Mouse (Mus musculus) common myeloid progenitor, adult 5-6 weeks (primary cell): ENCODE data around the gene Disp3. TPM values are rescaled to one million over a fixed set of nuclear protein-coding genes. Genes with fewer than 3 reads are reported as not detected.

Experiments used
- ATAC-seq: replicated peaks from 2 replicates; pipeline ENCODE4 v1.8.0; 2016; ENCODE audit warnings: low read depth, mild to moderate bottlenecking, moderate TSS enrichment, inconsistent platforms; ENCODE audit not compliant: poor library complexity, severe bottlenecking
- total RNA-seq: library from RNA; stranded (forward); fragments of 200-1000, 187-1606 nt; gene quantifications from 2 replicates; pipeline ENCODE4 v1.2.3, GENCODE M21; 2017

Disp3 gene
- not detected in 2 replicates for total RNA-seq

GRCm38 (mm10) chr4:148287476-148288054 lies at the start of gene Disp3:
Gene Disp3, minus strand, starts transcription at chr4:148287965.
- no peak for ATAC-seq

GRCm38 (mm10) chr4:148330269-148330668 lies 42.5 kb upstream of the Disp3 start:
- ATAC-seq, result no peak

GRCm38 (mm10) chr4:148329431-148329830 lies 41.7 kb upstream of the Disp3 start:
- no peak for ATAC-seq

GRCm38 (mm10) chr4:148328237-148328636 lies 40.5 kb upstream of the Disp3 start:
- ATAC-seq, result no peak

GRCm38 (mm10) chr4:148327266-148327997 lies 39.7 kb upstream of the Disp3 start:
- ATAC-seq, result no peak

DNA sequence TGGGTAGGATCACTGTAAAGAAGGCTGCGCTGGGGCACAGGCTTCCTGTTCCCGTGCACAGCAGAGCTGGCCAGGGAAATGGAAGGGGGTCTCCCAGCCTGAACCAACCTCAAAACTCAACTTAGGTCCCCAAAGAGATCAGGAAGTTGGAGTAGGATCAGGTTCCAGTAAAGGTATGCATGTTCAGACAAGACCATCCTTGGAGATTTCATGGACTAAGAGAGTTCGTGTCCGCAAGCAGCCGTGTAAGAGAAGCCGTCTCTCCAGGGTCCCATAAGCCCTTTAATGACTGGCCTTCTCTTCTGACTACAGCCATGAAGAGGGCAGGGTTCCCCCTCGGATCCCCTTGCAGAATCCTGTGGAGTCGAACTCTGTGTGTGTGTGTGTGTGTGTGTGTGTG lies 39.0 kb upstream of the Disp3 start:
- no peak for ATAC-seq

DNA sequence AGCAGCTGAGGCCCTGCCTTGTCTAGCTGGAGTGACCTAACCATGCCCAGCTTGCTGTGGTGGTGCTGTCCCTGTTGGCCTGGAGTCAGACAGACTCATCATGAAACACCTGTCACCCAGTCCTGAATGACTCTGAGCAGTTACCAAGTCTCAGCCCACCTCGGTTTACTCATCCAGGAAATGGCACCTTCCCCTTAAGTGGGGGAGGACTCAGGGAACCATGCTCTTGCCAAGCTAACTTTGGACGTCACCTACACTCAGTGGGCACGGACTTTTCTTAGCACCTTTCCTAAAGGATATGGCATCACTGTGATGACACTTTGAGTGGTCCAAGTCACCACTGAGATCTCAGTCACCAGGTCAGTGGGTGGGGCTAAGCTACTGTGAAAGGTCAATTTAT lies 38.2 kb upstream of the Disp3 start:
- ATAC-seq, result no peak

DNA sequence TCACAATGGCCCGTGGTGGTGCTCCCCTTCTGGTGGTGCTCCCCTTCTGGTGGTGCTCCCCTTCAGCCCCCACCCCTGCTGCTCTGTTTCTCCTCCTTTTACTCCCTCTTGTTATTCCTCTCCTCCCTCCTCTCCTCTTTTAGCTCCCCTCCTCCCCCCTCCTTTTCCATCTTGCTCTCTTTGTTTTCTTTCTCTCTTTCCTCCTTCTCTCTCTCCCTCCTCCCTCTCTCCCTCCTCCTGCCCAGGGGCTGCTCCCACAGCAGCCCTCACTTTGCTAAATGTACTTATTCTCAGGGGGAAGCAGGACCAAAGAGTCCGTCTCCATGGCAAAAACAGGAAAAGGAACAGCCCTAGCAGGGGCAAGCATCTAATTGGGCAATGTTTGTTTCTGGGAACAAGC lies 37.3 kb upstream of the Disp3 start:
- no peak for ATAC-seq

DNA sequence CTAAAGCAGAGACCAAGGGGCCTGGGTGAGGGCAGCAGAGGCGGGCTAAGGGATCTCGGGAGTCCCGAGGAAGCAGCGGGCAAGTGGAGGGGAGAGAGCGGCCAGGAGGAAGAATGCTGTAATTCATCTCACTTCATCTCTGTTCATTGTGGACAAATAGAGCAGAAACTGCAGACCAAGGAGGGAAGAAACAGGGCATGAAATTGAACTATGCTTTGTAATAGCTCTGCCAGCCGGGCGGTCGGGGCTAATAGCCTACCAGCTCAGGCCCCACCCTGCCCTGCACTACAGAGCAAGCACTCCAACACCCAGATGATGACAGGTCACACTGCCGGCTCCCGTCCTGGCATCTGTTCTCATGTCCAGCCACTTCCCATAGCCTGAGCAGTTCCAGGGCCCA lies 34.4 kb upstream of the Disp3 start:
- no peak for ATAC-seq

- ATAC-seq, result no peak
Measured at GRCm38 (mm10) chr4:148319366-148319765, 31.6 kb upstream of the Disp3 start.

DNA sequence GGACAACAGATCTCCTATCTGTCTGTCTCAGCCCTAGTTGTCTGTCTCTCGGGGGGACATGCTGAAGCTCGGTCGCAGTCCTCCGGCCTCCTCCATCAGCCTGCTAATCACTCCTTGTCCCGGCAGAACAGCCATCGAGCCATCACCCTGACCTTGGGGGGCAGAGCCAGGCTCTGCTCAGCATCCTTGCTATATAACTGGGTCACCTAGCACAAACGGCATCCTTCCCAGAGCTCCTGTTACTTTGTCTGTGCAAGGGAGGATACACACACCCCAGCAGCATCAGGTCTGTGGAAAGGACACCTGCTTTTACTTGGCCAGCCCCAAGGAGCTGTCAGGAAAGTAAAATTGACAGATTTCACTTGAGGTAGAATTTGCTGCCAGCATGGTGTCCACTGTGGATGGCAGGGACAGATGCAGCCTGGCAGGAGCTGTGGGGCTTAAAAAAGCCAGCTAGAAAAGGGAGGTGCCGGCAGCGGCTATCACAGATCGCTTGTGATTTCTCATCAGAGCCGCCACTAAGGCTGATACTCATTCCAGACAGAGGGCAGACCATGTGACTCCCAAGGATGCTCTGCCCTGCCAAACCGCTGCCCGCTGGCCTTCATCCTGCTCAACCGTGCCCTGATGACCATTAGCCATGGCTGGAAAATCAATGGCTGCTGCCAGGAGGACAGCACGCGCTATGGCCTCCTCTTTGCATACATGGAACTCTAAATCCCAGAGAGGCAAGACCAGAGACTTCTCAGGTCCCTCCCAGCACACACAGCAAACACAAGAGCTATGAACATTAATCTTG lies 27.8 kb upstream of the Disp3 start:
- ATAC-seq, result no peak

DNA sequence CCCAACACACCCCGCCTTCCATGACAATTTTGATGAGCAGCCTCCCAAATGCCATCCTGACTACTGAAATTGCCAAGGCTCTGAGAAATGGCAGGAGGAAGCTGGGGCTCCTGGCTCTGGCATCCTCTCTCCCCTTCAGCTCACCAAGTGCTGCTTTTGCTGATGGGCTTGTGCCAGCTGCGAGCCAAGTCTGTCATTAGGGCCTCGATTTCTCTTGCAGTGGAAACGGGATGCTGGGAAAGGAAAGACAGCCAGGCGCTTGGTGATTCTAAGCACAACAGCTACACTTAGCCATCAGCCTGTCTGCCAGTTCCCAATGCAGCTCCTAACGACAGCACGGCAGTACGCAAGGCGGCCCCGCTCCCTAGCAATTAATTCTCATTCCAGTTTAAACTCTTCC lies 26.6 kb upstream of the Disp3 start:
- ATAC-seq, result no peak

GRCm38 (mm10) chr4:148313601-148314000 lies 25.8 kb upstream of the Disp3 start:
- ATAC-seq, result no peak

DNA sequence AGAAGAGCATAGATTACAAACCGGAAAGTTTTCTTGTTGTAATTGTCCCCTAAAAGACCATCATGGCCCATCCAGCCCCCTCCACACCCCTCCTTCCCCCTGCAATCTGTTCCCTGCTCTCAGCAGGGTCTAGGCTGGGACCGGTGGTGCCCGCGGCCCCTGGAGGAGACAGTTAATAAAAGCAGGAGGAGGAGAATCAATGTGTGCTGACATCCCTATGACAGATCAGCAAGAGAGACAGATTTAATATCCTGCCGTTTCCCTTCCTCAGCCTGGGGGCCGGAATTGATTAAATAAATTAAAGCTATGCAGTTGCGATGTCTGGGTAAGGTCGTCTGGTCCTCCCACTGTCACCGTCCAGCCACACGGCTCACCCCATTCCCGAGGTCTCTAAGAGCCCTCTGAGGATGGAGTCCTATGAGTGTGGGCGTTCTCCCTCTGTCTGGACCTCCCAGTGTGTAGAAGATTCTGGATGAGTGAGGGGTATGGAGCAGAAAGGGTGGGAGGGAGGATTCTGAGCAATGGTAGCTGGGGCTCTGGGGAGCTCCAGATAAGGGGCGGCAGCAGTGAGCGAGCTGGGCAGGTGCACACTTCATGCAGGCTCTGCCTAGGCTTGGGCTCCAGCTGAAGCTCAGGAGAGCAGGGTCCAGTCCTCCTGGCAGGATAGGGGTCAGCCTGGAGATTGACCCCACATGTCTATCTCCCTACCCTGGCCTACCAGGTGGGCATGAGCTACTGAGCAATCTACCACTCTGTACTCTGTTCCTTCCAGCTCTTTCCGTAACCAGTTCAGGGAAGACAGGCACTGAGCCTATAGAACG lies 24.7 kb upstream of the Disp3 start:
- ATAC-seq, result no peak

GRCm38 (mm10) chr4:148310845-148311244 lies 23.1 kb upstream of the Disp3 start:
- ATAC-seq, result no peak

DNA sequence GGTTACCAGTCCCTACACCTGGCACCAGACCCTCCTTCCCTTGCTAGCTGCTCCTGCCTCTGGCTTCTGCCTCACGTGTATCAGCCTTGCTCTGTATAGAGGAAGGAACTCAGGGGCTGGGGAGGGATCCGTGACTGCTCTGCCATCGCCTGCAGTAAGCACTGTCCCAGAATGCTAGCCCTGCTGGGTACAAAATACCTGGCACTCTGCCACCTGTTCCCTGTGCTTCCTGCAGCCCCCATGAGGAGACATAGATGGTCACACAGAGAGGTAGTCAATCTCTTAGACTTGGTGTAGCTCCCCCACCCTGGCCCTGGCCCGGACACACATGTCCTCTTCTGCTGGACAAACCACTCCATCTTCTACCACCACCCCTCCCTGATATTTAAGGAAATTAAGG lies 22.4 kb upstream of the Disp3 start:
- ATAC-seq, result no peak

GRCm38 (mm10) chr4:148306406-148307083 lies 18.8 kb upstream of the Disp3 start:
- ATAC-seq, result peak; percentile 36; the same call in 1 of the 2 replicates

DNA sequence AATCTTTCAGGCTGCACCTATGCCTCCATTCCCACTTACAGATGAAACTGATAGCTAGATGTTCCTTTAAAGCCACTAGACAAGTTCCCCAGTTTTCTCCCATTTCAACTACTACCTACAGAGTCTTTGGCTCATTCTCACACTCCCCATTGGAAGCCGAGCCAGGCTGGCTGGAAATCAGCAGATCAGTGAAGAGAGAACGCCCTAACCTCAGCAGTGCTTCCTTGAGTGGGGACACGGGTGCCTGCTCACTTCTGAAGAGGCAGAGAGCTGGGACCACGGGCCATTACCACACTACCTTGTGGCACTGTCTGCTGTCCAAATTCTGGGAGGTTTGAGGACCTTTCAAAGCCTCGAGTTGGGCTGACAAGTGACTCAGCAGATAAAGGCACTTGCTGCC lies 11.0 kb upstream of the Disp3 start:
- no peak for ATAC-seq

DNA sequence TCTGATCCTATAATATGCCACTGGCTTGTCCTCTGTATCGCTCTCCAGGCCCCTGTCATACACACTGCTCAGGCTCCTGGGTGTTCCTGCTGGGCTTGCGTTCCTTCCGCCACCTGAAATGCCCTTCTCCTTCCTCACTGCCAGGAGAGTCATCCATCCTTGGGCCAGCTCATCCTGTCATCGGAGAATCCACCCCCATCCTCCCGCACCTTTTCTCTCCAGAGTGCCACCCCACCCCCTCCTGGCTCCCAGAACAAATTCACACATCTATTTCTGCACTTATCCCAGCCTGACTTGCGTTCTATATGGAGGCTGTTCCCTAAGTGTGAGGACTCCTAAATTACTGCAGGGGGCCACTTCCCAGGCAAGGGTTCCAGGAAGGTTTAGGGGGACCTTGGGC lies 9.9 kb upstream of the Disp3 start:
- no peak for ATAC-seq

DNA sequence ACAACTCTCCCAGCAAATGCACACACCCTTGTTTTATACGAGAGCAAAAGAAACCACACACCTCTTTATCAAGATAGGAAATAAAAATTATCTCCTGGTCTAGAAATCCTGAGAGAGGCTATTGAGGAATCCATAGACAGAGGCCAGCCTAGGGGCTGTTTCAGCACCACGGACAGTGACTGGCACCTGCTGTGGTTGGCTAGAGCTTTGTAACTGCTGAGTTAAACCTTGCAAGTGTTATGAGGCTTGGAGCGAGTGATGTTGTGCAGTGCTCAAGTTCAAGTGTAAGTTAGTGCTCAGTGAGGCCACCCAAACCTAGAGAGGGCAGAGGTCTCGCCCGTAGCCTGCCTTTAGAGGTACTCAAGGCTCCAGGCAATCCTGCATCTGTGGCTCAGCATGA lies 5.6 kb upstream of the Disp3 start:
- ATAC-seq, result peak; percentile 84
